Mouse (Mus musculus) lung, embryonic 15.5 days (tissue): Measurements from ENCODE around the gene Cox7a2l. TPM values are rescaled to one million over a fixed set of nuclear protein-coding genes. Genes with fewer than 3 reads are reported as not detected.

Experiments used
- ATAC-seq: fragments of 200-750 bp; cut with Nextera tagmentation; 2 replicates; pipeline ENCODE4 v1.8.0; 2017; ENCODE audit warnings: moderate number of reproducible peaks, borderline replicate concordance; ENCODE audit not compliant: low FRiP score, low TSS enrichment; ENCODE audit errors: extremely low read depth
- H3K27ac ChIP-seq: fragments of 300-500 bp; sonication (generic); 2 replicates; pipeline ENCODE4 v1.5.1; 2015; ENCODE audit warnings: moderate library complexity, mild to moderate bottlenecking, inconsistent platforms
- H3K27me3 ChIP-seq: fragments of 300-500 bp; sonication (generic); 2 replicates; pipeline ENCODE4 v1.6.1; 2015; ENCODE audit warnings: inconsistent platforms
- H3K36me3 ChIP-seq: fragments of 300-500 bp; sonication (generic); 2 replicates; pipeline ENCODE4 v1.6.1; 2015; ENCODE audit warnings: inconsistent platforms
- H3K4me1 ChIP-seq: fragments of 300-500 bp; sonication (generic); 2 replicates; pipeline ENCODE4 v1.6.1; 2015; ENCODE audit warnings: inconsistent platforms
- H3K4me2 ChIP-seq: fragments of 300-500 bp; sonication (generic); 2 replicates; pipeline ENCODE4 v1.6.1; 2015; ENCODE audit warnings: inconsistent platforms, mild to moderate bottlenecking, moderate library complexity
- H3K4me3 ChIP-seq: fragments of 300-500 bp; sonication (generic); 2 replicates; pipeline ENCODE4 v1.5.1; 2015; ENCODE audit warnings: mild to moderate bottlenecking, inconsistent platforms
- H3K9ac ChIP-seq: fragments of 300-500 bp; sonication (generic); 2 replicates; pipeline ENCODE4 v1.6.1; 2015; ENCODE audit warnings: inconsistent platforms
- H3K9me3 ChIP-seq: fragments of 300-500 bp; sonication (generic); 2 replicates; pipeline ENCODE4 v1.6.1; 2016; ENCODE audit warnings: inconsistent platforms
- WGBS: fragments of 180-500 bp; shearing (Covaris S2); methylation state at CpG from one replicate; pipeline ENCODE4 v1.1.7; 2015; 5-methylcytosine and 5-hydroxymethylcytosine counted together
- polyA plus RNA-seq: library from polyadenylated mRNA; unstranded; fragments of >200 nt; fragmentation: Nextera tagmentation; extraction: Ambion mirVana; gene quantifications from 2 replicates; pipeline ENCODE4 v1.2.1, GENCODE M21; 2015

Gene Cox7a2l
- polyA plus RNA-seq, 1 experiment from 2014 or later = 172 TPM

DNA sequence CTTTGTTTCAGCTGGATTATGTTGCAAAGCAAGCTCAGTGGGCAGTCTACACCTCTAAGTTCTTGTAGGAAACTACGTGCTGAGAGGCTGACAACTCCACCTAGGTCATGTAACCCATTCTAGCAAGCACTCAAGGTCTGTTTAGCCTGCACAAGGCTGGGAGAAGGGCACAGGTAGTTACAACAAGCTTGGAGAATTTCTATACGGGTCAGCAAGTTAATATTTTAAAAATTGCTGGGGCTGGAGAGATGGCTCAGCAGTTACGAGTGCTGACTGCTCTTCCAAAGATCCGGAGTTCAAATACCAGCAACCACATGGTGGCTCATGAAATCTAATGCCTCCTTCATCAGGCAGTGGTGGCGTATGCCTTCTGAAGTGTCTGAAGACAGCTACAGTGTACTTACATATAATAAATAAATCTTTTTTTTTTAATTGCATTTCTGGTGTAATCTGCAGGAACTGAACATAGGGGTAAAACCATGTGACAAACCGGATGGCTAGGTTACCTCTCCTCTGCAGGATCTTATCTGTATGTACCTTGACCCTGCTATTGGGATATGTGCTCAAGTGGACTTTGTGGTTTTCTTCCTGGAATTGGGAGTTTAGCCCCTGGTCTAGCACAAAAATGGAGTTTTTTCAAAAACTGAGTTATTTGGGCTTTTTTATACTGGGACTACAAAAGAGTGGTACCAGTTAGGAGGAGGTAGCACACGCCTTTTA is 34.2 kb downstream of the Cox7a2l start:
- Histone ChIP-seq H3K9me3 (no peaks in the 10 kb centered on the region), H3K27me3 (no peaks in the 10 kb centered on the region), H3K27ac (no peak overlapping the region), H3K4me2 (no peak overlapping the region), H3K4me3 (no peak overlapping the region), H3K4me1 (no peaks in the 10 kb centered on the region), H3K9ac (no peak overlapping the region), H3K36me3 (peaks cover 28% of the 10 kb centered on the region)
- ATAC-seq = no peak
- 86% methylated on average over 7 of the region's 7 CpGs for WGBS

DNA sequence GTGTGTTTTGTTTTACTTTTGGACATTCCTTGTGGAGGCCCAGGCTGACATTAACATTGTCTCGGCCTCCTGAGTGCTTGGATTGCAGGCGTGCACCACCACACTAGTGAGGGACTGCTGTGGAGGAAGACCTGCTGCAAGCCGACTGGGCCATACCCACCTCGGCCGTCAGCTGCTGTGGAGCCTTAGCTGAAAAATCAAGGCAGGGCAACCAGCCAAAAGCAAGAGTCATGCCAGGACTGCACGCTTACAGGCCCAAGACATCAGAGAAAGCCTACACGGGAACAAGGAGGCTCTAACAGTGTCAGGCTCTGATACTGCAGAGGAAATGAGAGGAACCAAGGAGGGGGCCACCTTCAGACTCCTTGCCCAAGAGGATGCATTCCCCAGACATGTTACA is 35.6 kb downstream of the Cox7a2l start:
- 73% methylated on average over 7 of the region's 7 CpGs for WGBS
- Histone ChIP-seq H3K9ac (no peak overlapping the region), H3K4me2 (no peak overlapping the region), H3K36me3 (peaks cover 41% of the 10 kb centered on the region), H3K27ac (no peak overlapping the region), H3K4me3 (no peak overlapping the region), H3K9me3 (no peaks in the 10 kb centered on the region), H3K27me3 (no peaks in the 10 kb centered on the region), H3K4me1 (no peaks in the 10 kb centered on the region)
- ATAC-seq = no peak

DNA sequence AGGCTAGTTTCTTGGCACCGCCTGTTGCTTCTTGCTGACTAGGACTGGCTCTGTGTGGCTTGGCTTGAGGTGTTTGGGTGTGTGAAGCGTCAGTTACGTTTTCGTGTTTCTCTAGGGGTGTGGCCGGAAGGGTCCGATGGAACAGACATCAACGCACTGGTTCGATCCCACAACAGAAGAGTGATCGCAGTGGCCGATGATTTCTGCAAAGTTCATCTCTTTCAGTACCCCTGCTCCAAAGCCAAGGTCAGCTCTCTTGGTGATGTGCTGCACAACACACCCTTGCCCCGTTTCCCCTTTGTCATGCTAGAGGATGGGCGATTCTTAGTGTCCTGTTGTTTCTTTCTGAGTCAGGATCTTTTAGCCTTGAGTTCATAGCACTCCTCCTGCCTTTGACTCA is 40.0 kb downstream of the Cox7a2l start:
- Histone ChIP-seq H3K27me3 (no peaks in the 10 kb centered on the region), H3K9me3 (no peaks in the 10 kb centered on the region), H3K4me2 (no peak overlapping the region), H3K36me3 (peaks cover 77% of the 10 kb centered on the region), H3K9ac (no peak overlapping the region), H3K4me3 (no peak overlapping the region), H3K27ac (no peak overlapping the region), H3K4me1 (no peaks in the 10 kb centered on the region)
- ATAC-seq = no peak
- 93% methylated on average over 12 of the region's 12 CpGs for WGBS

DNA sequence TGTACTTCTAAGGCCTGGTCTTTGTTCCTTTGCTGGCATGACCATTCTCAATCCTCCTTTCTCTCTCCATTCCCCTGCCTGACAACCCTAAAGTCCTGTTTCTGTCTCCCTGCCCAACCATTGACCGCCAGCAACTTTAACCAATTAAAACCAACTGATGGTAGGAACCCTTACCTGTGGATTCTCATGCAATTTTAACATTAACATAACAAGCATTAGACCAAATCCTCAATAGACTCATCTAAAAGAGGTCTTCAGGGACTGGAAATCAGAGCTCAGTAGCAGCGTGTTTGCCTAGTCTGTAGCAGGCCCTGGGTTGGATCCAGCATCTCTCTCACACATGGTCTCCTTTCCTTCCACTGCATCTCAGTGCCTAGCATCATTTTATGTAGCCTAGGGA is 47.5 kb downstream of the Cox7a2l start:
- peaks cover 71% of the 10 kb centered on the region for H3K36me3 ChIP-seq
- no peak for ATAC-seq
- no peaks in the 10 kb centered on the region for H3K27me3 ChIP-seq
- H3K9me3 ChIP-seq = no peaks in the 10 kb centered on the region
- H3K4me1 ChIP-seq = no peaks in the 10 kb centered on the region
- H3K27ac ChIP-seq = no peak overlapping the region
- no peak overlapping the region for H3K4me2 ChIP-seq
- H3K9ac ChIP-seq = no peak overlapping the region
- H3K4me3 ChIP-seq = no peak overlapping the region
- 96% methylated on average over 2 of the region's 2 CpGs for WGBS

DNA sequence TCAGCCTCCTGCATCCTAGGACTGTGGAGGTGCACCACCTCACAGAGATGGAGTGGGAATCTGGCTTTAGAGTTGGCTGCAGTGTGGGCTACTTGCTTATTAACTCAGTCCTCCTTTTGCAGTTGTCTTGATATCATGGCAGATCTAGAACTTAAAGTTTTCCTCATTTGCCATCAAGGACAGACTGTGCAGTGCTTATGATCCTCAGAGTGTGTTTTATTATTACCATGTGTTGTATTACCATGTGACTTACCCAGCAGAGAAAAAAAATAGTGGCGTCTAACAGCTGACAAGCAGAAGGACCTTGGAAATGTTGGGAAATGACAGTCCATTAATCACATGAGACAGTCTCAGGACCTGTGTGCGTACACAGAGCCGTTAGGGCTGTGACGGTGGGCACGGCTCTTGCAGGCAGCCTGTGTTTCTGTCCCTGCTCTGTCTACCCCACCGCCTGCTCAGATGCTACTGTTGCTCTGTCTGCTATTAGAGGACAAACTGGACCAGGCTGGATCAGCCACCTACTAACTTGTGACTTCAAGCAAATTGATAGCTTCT is 50.4 kb downstream of the Cox7a2l start:
- no peak overlapping the region for H3K9ac ChIP-seq
- 45% methylated on average over 6 of the region's 6 CpGs for WGBS
- no peak for ATAC-seq
- H3K4me2 ChIP-seq = no peak overlapping the region
- H3K27me3 ChIP-seq = no peaks in the 10 kb centered on the region
- no peak overlapping the region for H3K4me3 ChIP-seq
- H3K27ac ChIP-seq = no peak overlapping the region
- H3K36me3 ChIP-seq = peaks cover 68% of the 10 kb centered on the region
- H3K4me1 ChIP-seq = no peaks in the 10 kb centered on the region
- no peaks in the 10 kb centered on the region for H3K9me3 ChIP-seq

DNA sequence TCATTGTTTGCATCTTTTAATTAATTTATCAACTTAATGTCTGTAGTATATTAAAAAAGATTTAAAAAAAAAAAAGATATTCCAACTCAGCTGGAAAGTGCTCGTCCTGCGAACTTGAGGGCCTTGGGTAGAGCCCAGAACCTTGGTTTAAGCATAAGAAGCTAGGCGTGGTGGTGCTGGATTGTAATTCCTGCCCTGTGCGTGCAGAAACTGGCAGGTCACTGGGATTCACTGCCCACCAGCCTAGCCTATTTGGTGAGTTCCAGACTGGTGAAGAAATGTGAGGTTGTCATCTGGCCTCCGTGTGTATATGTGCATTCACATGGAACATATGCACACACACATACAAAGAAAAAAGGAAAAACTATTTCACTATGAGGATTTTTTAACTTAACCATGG is 51.2 kb downstream of the Cox7a2l start:
- Histone ChIP-seq H3K4me3 (no peak overlapping the region), H3K27me3 (no peaks in the 10 kb centered on the region), H3K9ac (no peak overlapping the region), H3K9me3 (no peaks in the 10 kb centered on the region), H3K36me3 (peaks cover 67% of the 10 kb centered on the region), H3K4me2 (no peak overlapping the region), H3K4me1 (no peaks in the 10 kb centered on the region), H3K27ac (no peak overlapping the region)
- 89% methylated on average over 5 of the region's 5 CpGs for WGBS
- ATAC-seq = no peak

DNA sequence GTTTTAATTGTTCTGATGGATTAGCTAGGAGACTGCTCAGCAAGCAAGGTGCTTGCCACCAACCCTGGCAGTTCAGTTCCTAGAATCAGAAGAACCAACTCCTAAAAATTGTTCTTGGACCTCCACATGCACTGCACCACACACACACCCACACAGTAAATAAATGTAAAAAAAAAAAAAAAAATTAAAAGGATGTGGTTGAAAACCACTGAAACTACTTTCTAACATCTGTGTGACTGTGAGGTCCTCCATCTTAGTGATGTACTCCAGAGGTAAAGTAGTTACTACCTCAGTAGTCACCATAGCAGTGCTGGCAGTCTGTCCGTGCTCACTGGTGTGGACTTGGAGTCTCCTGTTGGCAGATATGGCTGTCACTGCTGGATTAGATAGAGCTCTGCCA is 59.9 kb downstream of the Cox7a2l start:
- H3K27me3 ChIP-seq = no peaks in the 10 kb centered on the region
- no peak overlapping the region for H3K4me2 ChIP-seq
- no peak overlapping the region for H3K9ac ChIP-seq
- no peaks in the 10 kb centered on the region for H3K4me1 ChIP-seq
- peaks cover 88% of the 10 kb centered on the region for H3K36me3 ChIP-seq
- no peak overlapping the region for H3K4me3 ChIP-seq
- H3K9me3 ChIP-seq = no peaks in the 10 kb centered on the region
- WGBS = 79% methylated on average over 1 of the region's 1 CpGs
- ATAC-seq = no peak
- H3K27ac ChIP-seq = no peak overlapping the region

DNA sequence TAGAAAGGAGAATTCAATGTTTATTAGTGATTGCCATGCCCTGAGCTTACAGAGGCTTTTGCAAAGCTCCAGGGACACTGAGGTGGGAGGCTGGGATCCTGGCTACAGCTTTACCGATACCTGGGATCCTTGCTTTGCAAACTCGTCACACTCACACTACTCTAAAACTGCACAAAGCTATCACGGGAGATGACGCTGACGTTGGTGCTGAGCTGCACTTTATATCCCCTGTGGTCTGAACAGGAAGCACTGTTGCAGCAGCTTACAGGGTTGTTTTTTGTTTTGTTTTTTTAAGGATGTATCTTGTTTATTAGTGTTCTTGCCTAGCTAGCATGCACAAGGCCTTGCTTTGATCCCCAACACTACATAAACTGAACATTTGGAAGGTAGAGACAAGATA is 63.5 kb downstream of the Cox7a2l start:
- peaks cover 79% of the 10 kb centered on the region for H3K36me3 ChIP-seq
- no peak overlapping the region for H3K9ac ChIP-seq
- 80% methylated on average over 5 of the region's 5 CpGs for WGBS
- H3K27me3 ChIP-seq = no peaks in the 10 kb centered on the region
- no peak overlapping the region for H3K4me2 ChIP-seq
- H3K4me3 ChIP-seq = no peak overlapping the region
- no peaks in the 10 kb centered on the region for H3K9me3 ChIP-seq
- ATAC-seq = no peak
- H3K27ac ChIP-seq = no peak overlapping the region
- no peaks in the 10 kb centered on the region for H3K4me1 ChIP-seq

DNA sequence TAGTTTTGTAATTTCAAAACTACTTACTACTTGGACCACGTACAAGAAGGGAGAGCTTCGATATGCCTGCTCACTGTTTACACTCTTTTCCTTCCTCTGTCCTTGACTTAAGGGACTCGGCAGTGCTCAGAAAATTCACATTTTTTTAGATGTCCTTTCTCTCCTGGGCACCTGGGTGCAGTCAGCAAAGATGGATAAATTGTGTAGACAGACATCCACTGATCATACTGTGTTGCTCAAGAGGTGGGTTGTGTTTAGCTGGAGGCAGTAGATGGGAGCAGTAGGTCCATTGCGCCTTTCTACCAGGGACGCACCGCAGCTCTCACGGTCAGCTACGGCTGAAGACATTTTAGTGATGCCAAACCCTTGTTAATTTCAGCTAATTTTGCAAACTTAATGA is 64.7 kb downstream of the Cox7a2l start:
- H3K9ac ChIP-seq = no peak overlapping the region
- whole genome bisulfite sequencing = 83% methylated on average over 8 of the region's 8 CpGs
- no peak overlapping the region for H3K4me3 ChIP-seq
- no peak for ATAC-seq
- H3K4me1 ChIP-seq = no peaks in the 10 kb centered on the region
- no peak overlapping the region for H3K27ac ChIP-seq
- H3K36me3 ChIP-seq = peaks cover 72% of the 10 kb centered on the region
- H3K27me3 ChIP-seq = no peaks in the 10 kb centered on the region
- H3K4me2 ChIP-seq = no peak overlapping the region
- H3K9me3 ChIP-seq = no peaks in the 10 kb centered on the region

Other genes with a start within 250 kb of the Cox7a2l start
- gene Eml4, start 166.4 kb downstream of the Cox7a2l start, polyA plus RNA-seq = 33.7 and 33.8 TPM in 2 replicates
- gene Kcng3, start 114.6 kb upstream of the Cox7a2l start, polyA plus RNA-seq = not detected in 2 replicates
- 47.7 and 51.5 TPM in 2 replicates for gene Mta3, start 188.8 kb upstream of the Cox7a2l start, polyA plus RNA-seq